Mouse (Mus musculus) erythroid progenitor cell, adult 5-6 weeks (primary cell): Measurements from ENCODE around the gene Aamdc. TPM values are rescaled to one million over a fixed set of nuclear protein-coding genes. Genes with fewer than 3 reads are reported as not detected.

Experiments used
- ATAC-seq: replicated peaks from 2 replicates; pipeline ENCODE4 v1.8.0; 2016; ENCODE audit warnings: moderate number of reproducible peaks, mild to moderate bottlenecking, moderate TSS enrichment, inconsistent platforms; ENCODE audit not compliant: poor library complexity, low FRiP score, severe bottlenecking
- total RNA-seq, 2 experiments: library from RNA; stranded (forward) in 1 of 2; stranded (reverse) in 1 of 2; fragments of 150-400 nt in 1 of 2; fragments of 186-747, 209-891 nt in 1 of 2; gene quantifications; 2 replicates each; pipeline versions ENCODE4 v1.2.3 to v1.2.4; 2015 to 2017; ENCODE audit warnings: low replicate concordance in 2 of 2

Aamdc gene
- total RNA-seq, 2 experiments from 2014 or later: 7.9 to 24.7 TPM

GRCm38 (mm10) chr7:97535531-97535930, 43.8 kb downstream of the Aamdc start:
- no peak for ATAC-seq

- no peak for ATAC-seq
Observed at GRCm38 (mm10) chr7:97519935-97520334, 59.4 kb downstream of the Aamdc start.

GRCm38 (mm10) chr7:97514786-97515185, 64.5 kb downstream of the Aamdc start:
- no peak for ATAC-seq

- no peak for ATAC-seq
Observed at GRCm38 (mm10) chr7:97500555-97501209, 78.6 kb downstream of the Aamdc start.

Other genes starting within 250 kb of the Aamdc start
- gene Usp35, start 247.5 kb downstream of the Aamdc start, total RNA-seq (2015; ENCODE audit: low replicate concordance): not detected in 2 replicates
- not detected in 2 replicates for gene Usp35, start 247.5 kb downstream of the Aamdc start, total RNA-seq (2017; ENCODE audit: low replicate concordance)
- gene Kctd21, start 247.2 kb downstream of the Aamdc start, total RNA-seq (2015; ENCODE audit: low replicate concordance): not detected in 2 replicates
- not detected in 2 replicates for gene Kctd21, start 247.2 kb downstream of the Aamdc start, total RNA-seq (2017; ENCODE audit: low replicate concordance)
- 19.3 and 32.8 TPM in 2 replicates for gene Alg8, start 207.9 kb downstream of the Aamdc start, total RNA-seq (2015; ENCODE audit: low replicate concordance)
- 8.5 and 9.8 TPM in 2 replicates for gene Alg8, start 207.9 kb downstream of the Aamdc start, total RNA-seq (2017; ENCODE audit: low replicate concordance)
- 77.1 and 89.3 TPM in 2 replicates for gene Ndufc2, start 179.5 kb downstream of the Aamdc start, total RNA-seq (2015; ENCODE audit: low replicate concordance)
- gene Ndufc2, start 179.5 kb downstream of the Aamdc start, total RNA-seq (2017; ENCODE audit: low replicate concordance): 37.2 and 116 TPM in 2 replicates
- not detected in 2 replicates for gene Thrsp, start 161.8 kb downstream of the Aamdc start, total RNA-seq (2015; ENCODE audit: low replicate concordance)
- gene Thrsp, start 161.8 kb downstream of the Aamdc start, total RNA-seq (2017; ENCODE audit: low replicate concordance): not detected in 2 replicates
- gene Kctd14, start 128.2 kb downstream of the Aamdc start, total RNA-seq (2015; ENCODE audit: low replicate concordance): 39.8 and 45.4 TPM in 2 replicates
- 23.1 and 46.1 TPM in 2 replicates for gene Kctd14, start 128.2 kb downstream of the Aamdc start, total RNA-seq (2017; ENCODE audit: low replicate concordance)
- gene Ints4, start 98.5 kb downstream of the Aamdc start, total RNA-seq (2015; ENCODE audit: low replicate concordance): 29.3 and 41.4 TPM in 2 replicates
- 14.4 and 20.3 TPM in 2 replicates for gene Ints4, start 98.5 kb downstream of the Aamdc start, total RNA-seq (2017; ENCODE audit: low replicate concordance)
- gene Rsf1, start 392 bp upstream of the Aamdc start, total RNA-seq (2015; ENCODE audit: low replicate concordance): 19.8 and 21.8 TPM in 2 replicates
- gene Rsf1, start 392 bp upstream of the Aamdc start, total RNA-seq (2017; ENCODE audit: low replicate concordance): 39.3 and 46.8 TPM in 2 replicates
- 23.4 and 30.2 TPM in 2 replicates for gene Clns1a, start 117.1 kb upstream of the Aamdc start, total RNA-seq (2015; ENCODE audit: low replicate concordance)
- 12.5 and 18.4 TPM in 2 replicates for gene Clns1a, start 117.1 kb upstream of the Aamdc start, total RNA-seq (2017; ENCODE audit: low replicate concordance)
- gene Aqp11, start 158.8 kb upstream of the Aamdc start, total RNA-seq (2015; ENCODE audit: low replicate concordance): 1.3 and 2.5 TPM in 2 replicates
- gene Aqp11, start 158.8 kb upstream of the Aamdc start, total RNA-seq (2017; ENCODE audit: low replicate concordance): 0.51 and 1.3 TPM in 2 replicates
- gene Pak1, start 209.0 kb upstream of the Aamdc start, total RNA-seq (2015; ENCODE audit: low replicate concordance): 5.0 and 16.2 TPM in 2 replicates
- gene Pak1, start 209.0 kb upstream of the Aamdc start, total RNA-seq (2017; ENCODE audit: low replicate concordance): 3.6 and 6.6 TPM in 2 replicates